Mouse (Mus musculus) gastrocnemius, adult 2 months (tissue): ENCODE data around the gene Mmp28. TPM values are rescaled to one million over a fixed set of nuclear protein-coding genes. Genes with fewer than 3 reads are reported as not detected.

ENCODE experiments used
- DNase-seq: peaks from one replicate; pipeline ENCODE4 v3.0.0; 2022
- H3K27ac ChIP-seq: fragments of 200-600 bp; 2 replicates; pipeline ENCODE4 v1.8.1; 2022; ENCODE audit warnings: mild to moderate bottlenecking
- H3K4me3 ChIP-seq: fragments of 200-600 bp; 2 replicates; pipeline ENCODE4 v1.8.1; 2022; ENCODE audit warnings: mild to moderate bottlenecking, moderate library complexity
- CTCF ChIP-seq: fragments of 200-600 bp; IDR thresholded peaks from 2 replicates; pipeline ENCODE4 v1.8.1; 2022; ENCODE audit warnings: antibody characterized with exemption, mild to moderate bottlenecking, moderate library complexity
- intact Hi-C: fragments of 180-260 bp; cut with DNase I; formaldehyde crosslinking; loops from one replicate; pipeline ENCODE4 v1.15.1; 2025
- total RNA-seq, 2 experiments: library from RNA; stranded (reverse); gene quantifications; 2 replicates each; pipeline ENCODE4 v1.2.3; 2021

Mmp28 gene
- total RNA-seq, 2 experiments from 2014 or later = 1.9 to 3.2 TPM

DNA sequence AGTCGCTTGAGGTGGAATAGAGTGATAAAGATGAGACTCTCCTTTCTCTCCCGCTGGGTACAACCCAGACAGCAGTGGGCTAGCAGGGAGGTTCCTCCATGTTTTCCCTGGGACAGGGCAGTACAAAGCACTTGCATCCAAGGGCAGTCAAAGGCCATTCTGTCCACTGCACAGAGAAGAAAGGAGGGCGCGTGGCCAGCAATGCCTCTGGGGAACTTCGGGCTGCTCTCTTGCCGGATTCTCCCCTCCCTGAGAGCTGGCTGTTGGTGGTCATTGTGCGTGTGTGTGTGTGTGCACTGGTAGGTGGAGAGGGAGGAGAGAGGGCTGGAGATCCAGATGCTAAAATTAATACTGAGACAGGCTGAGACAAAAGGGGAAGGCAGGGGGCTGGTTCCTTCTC lies 21.6 kb downstream of the Mmp28 start:
- peak overlapping the region; percentile 86 for H3K4me3 ChIP-seq
- peak; percentile 68 for DNase-seq
- TF ChIP-seq CTCF = no peak
- intact Hi-C loops = no loop called here
- peak overlapping the region; percentile 66 for H3K27ac ChIP-seq

DNA sequence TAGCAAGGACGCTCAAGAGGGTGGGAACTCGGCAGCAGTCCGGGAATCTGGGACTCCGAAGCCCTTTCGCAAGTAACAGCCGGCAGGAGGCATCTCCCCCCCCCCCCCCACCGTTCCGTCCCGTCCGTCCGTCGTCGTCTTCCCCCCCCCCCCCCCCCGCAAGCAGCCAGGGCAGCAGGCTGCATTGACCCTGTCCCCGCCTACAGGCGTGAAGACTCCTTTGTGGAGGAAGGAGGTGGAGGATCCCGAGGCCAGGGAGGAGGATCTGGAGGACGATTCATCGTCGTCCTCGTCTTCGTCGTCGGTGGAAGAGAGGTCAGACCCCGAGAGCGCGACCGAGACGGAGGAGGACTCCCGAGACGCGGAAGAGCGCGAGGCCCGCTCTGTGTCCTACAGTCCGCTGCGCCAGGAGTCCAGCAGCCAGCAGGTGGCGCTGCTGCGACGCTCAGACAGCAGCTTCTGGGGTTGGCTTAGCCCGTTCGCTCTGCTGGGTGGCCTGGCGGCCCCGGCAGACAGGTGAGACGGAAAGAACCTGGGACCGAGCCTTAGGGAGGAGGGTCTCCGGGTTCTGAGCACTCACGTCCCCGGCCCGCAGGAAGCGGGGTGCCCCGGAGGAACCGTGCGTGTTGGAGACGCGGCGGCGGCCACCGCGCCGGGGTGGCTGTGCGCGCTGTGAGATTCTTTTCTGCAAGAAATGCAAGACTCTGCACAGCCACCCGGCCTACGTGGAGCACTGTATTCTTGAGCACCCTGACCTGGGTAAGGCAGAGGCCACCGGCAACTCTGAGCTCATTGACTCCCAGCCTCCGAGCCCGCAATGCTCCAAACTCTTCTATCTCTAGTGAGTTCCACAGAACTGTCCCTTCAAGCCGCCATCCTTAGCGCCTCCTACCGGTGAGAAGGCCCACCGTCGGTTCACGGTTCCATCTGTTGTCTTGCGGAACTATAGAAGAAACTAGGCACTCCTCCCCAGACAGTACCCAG lies 22.5 kb downstream of the Mmp28 start:
- DNase-seq = peak; percentile 90
- intact Hi-C loops = loop anchor here (1.0 kb wide), 1 partner anchor 32 kb away; no protein-coding TSS in a partner anchor
- H3K4me3 ChIP-seq = peak overlapping the region; percentile 86
- peak overlapping the region; percentile 66 for H3K27ac ChIP-seq
- TF ChIP-seq CTCF = peak; percentile 97

DNA sequence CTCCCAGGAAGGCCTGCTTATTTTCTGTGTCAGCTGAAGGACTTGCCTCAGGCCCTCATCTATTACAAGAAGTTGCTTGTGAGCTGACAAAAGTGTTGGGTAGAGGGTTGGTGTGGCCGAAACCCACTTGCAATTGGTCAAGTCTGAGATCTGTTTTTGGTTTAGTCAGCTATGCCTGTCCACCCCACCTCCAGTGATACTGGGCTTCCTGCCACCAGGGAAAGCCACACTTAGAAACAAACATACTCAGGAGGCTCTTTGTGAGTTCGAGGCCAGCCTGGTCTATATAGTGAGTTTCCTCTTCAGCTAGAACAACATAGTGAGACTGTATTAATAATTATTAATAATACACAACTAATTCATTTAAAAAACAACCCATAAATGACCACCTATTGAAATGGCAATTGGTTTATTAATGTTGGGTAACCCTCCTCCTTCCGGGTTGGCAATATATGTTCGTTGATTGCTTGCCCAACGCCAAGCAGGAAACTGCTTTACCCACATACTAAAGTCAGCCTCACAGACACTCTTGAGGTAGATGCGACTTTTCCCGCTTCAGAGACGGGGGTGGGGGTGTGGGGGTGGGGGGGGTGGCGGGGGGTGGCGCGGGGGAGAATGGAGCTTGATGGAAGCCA lies 23.3 kb downstream of the Mmp28 start:
- Histone ChIP-seq H3K27ac (no peak overlapping the region), H3K4me3 (peak overlapping the region; percentile 86)
- intact Hi-C loops = loop anchor here (1.0 kb wide), 1 partner anchor 33 kb away; no protein-coding TSS in a partner anchor
- DNase-seq = no peak
- TF ChIP-seq CTCF = no peak

DNA sequence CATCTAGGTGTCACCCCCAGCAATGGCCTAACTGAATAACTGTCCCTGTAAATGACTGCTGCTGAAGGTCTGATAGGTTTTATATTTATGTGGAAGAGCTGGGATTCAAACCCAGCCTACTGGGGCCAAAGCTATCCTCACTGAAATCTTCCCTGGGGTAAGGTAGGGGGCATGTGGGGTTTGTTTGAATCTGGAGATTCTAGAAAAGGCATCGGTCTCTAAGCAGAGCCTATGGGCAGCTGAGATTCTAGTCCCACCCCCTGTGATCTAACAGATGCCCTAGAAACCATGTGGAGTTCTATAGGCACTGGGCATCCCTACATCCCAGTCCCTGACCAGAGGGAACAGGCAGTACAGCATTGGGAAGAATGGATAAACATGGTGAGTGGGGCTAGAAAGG lies 25.5 kb downstream of the Mmp28 start, which contains the start of gene 1700020L24Rik:
Gene 1700020L24Rik, plus strand, starts transcription at position 301 of the 400 bp plus-strand sequence.
- no peak for DNase-seq
- Histone ChIP-seq H3K4me3 (no peak within 1 kb of the TSS), H3K27ac (no peak within 1 kb of the TSS)
- no peak for TF ChIP-seq CTCF
- intact Hi-C loops = no loop called here

DNA sequence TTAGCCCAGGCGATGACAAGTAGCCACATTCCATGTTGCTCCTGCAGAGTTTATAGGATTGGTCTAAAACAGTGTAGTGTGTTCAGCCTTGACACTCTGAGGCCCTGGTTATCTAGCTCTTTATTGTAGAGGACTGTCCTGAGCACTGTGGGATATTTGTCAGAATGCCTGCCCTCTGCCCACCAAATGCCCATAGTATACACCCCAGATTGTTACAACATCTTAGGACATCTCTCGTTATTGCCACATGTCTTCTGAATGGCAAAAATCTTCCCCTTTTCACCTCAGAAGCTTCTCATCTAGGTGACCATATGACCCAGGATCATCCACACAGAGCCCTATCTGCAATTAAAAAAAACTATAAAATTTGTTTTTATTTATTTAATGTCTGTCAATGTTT lies 30.3 kb downstream of the Mmp28 start:
- intact Hi-C loops = no loop called here
- no peak for DNase-seq
- Histone ChIP-seq H3K27ac (no peak overlapping the region), H3K4me3 (no peak overlapping the region)
- no peak for TF ChIP-seq CTCF

DNA sequence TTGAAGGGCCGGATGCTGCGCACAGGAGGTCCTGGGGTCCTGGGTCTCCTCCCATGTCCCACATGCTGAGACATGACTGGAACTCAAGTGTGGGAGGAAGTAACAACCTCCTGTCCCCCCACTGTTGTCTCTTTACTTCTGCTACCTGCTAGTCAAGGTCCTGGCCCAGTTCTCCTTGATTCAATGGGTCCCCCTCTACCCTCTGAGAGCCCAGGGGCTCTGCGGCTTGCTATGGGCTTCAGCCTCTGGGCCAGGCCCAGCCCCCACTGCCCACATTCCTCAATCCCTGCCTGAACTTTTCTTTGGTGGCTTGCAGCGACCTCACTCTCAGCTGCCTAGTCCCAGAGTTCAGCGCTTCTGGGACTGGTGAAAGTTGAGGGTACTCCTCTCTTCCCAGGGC lies 33.5 kb downstream of the Mmp28 start, which contains the start of gene Gas2l2:
Gene Gas2l2, minus strand, starts transcription at position 101 of the 400 bp plus-strand sequence.
- no peak for TF ChIP-seq CTCF
- DNase-seq = no peak
- Histone ChIP-seq H3K27ac (no peak within 1 kb of the TSS), H3K4me3 (no peak within 1 kb of the TSS)
- intact Hi-C loops = loop anchor here (10.0 kb wide), 2 partner anchors 305 to 375 kb away; no protein-coding TSS in a partner anchor

DNA sequence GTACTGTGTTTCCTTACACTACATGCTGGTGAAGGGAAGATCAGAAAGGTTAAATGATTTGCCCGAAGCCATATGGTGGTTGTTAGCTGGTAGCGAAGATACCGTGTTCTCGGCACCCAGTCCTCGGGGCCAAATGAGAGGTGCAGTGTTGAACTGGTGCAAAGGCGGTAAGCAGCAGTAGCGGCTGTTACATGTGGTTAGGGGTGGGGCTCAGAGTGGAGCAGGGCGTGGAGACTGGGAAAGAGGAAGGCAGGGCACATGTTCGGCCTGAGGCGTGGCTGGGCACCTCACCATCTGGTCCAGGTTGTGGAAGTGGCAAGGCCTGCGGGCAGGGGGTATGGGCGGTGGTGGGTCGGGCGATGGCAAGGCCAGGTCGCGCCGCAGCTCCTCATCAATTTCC lies 35.9 kb downstream of the Mmp28 start:
- DNase-seq = no peak
- no peak for TF ChIP-seq CTCF
- intact Hi-C loops = loop anchor here (10.0 kb wide), 2 partner anchors 308 to 372 kb away; no protein-coding TSS in a partner anchor
- no peak overlapping the region for H3K4me3 ChIP-seq
- no peak overlapping the region for H3K27ac ChIP-seq

DNA sequence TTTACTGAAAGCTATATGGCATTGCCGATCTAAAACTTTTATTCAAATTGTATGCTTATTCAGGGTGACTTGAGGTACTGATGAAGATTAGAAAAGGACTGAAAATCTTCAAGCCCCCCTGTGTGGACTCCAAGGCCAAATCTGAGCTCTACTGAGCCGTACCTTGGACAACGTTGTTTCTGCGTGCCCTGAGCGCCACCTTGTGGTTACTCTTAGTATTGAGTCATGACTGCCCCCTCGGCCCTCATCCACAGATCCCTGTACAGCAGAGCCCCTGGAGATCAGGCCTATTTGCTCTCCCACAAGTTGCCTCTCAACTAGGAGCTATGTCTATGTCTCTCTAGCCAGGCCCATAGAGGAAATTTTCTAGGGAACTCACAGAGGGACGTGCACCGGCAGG lies 38.2 kb downstream of the Mmp28 start:
- intact Hi-C loops = loop anchor here (1.0 to 10.0 kb wide), 3 partner anchors 67 to 370 kb away; no protein-coding TSS in a partner anchor
- Histone ChIP-seq H3K27ac (no peak overlapping the region), H3K4me3 (no peak overlapping the region)
- peak; percentile 96 for TF ChIP-seq CTCF
- peak; percentile 67 for DNase-seq

DNA sequence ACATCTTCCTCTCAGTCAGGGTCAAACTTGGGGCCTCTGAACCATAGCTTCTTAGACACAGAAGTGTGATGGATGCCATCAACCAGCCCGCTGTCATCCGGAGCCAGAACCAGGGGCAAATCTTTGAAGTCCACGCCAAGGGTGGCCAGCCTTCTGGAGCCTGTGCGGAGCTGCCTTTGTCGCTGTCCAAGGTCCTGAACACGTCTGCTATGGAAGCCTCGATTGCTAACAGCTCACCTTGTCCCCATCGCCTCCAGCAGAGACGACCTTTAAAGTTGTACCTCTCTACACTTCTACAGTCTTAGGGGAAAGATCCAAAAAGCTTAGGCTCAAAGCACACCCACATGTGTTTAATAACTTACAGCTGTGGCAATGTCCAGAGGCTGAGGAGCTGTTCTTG lies 41.6 kb downstream of the Mmp28 start:
- Histone ChIP-seq H3K27ac (no peak overlapping the region), H3K4me3 (no peak overlapping the region)
- intact Hi-C loops = loop anchor here (10.0 kb wide), 2 partner anchors 313 to 367 kb away; no protein-coding TSS in a partner anchor
- no peak for TF ChIP-seq CTCF
- peak; percentile 73 for DNase-seq

DNA sequence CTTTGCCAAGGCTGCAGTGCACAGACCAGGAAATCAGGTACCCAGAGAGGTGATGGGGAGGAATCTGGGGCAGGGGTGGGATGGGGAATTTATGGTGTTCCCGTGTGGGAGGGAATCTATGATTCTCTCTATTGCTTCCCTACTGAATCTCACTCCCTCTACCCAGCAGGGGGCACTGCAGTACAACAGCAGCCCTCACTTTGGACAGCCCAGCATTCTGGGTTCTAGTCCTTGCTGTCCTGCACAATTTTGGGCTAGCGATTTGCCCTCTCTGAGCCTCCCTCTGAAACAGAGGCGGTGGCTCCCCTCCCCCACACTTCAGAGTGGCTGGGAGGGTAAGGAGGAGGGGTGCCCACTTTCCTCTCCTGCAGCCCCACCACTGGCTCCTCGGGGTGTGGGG lies 42.5 kb downstream of the Mmp28 start:
- intact Hi-C loops = loop anchor here (10.0 kb wide), 2 partner anchors 314 to 366 kb away; no protein-coding TSS in a partner anchor
- Histone ChIP-seq H3K27ac (no peak overlapping the region), H3K4me3 (no peak overlapping the region)
- peak; percentile 11; the same call in 1 of the 2 replicates for TF ChIP-seq CTCF
- no peak for DNase-seq

DNA sequence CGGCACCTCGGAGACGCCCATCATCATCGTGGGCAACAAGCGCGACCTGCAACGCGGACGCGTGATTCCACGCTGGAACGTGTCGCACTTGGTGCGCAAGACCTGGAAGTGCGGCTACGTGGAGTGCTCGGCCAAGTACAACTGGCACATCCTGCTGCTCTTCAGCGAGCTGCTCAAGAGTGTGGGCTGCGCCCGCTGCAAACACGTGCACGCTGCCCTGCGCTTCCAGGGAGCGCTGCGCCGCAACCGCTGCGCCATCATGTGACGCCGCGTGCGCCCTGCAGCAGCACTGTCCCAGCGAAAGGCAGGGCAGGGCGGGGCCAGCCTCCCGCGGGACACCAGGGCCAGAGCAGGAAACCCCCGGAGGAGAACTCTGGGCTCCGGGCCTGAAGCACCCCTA lies 44.3 kb downstream of the Mmp28 start:
- intact Hi-C loops = no loop called here
- TF ChIP-seq CTCF = no peak
- Histone ChIP-seq H3K4me3 (no peak overlapping the region), H3K27ac (no peak overlapping the region)
- DNase-seq = no peak

DNA sequence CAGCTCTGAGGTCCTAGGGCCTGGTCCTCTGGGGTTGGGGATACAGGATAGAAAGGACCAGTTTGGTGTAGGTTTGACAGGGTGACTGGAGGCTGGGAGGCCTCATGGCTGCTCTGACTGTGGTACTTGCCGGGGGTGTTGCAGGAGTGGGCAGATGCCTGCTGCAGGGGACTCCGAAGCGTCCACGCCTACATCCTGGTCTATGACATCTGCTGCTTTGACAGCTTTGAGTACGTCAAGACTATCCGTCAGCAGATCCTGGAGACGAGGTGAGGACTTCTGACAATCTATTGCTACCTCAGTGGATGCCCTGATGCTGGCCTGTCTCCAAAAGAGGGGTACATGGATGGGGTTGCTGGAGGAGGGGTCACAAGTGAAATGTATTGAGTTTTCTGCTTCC lies 45.2 kb downstream of the Mmp28 start:
- DNase-seq = no peak
- no peak for TF ChIP-seq CTCF
- Histone ChIP-seq H3K4me3 (no peak overlapping the region), H3K27ac (no peak overlapping the region)
- intact Hi-C loops = no loop called here

DNA sequence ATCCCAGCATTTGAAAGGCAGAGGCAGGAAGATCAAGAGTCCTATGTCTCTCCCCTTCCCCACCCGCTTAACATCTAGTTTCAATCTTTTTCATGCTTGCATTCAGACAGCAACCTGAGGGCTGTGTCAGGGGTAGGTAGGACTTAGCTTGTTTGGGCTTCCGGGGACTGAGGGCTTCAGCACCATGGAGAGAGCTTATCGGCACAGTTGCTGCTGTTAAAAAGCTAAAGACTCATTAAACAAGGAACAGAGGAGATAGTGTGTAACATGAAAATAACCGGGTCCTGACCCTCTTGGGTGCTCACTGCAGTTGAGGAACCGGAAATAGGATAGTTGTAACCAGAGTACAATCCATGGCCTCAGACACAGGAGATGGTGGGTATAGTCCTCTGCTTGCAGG lies 45.8 kb downstream of the Mmp28 start:
- no peak for TF ChIP-seq CTCF
- Histone ChIP-seq H3K27ac (no peak overlapping the region), H3K4me3 (no peak overlapping the region)
- intact Hi-C loops = no loop called here
- DNase-seq = peak; percentile 46
